In the genomic region with DNA sequence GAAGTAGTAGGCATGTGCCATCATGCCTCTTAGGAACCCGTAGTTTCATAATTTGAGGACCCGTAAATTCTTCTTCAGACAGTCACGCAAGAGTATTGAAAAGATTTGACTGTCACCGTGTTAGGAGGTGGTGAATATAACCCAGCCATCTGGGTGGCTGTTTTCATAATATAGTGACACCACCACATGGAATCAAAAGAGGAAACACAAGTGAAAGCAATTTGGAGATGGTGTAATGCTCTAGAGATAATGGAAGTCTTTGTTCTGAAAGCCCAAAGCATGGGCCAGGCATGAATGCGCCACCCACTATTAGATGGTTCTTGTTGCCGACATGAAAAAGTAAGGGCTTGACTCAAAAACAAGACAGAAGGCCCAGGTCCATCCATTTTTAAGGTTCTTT, we compare ENCODE assay signal across 15 mouse cellular contexts.
"Had no signal": no experiment of that assay in that cellular context is flagged by ENCODE, and none has a peak within 500 bp of the region (broad histone marks: within the 10 kb centered on the region; RNA-seq: fewer than 3 reads in every experiment).

No protein-coding gene starts in this region.

- ATAC-seq: liver, embryonic 12.5 days; midbrain, embryonic 16.5 days had no signal

- DNase-seq: lung, adult 18-20 months; lung, embryonic 14.5 days; lung, postnatal 10 days; lung, postnatal 4 days; midbrain, embryonic 14.5 days; retina, postnatal 1 day; right cerebral cortex, adult 18-20 months; right cerebral cortex, postnatal 25 days; right cerebral cortex, postnatal 4 days; spleen, adult 18-20 months; thymus, adult 2 months; thymus, postnatal 25 days; thymus, postnatal 4 days had no signal
